Mouse (Mus musculus): ENCODE measurements around the gene 4430402I18Rik. TPM values are rescaled to one million over a fixed set of nuclear protein-coding genes. Genes with fewer than 3 reads are reported as not detected.

4430402I18Rik gene
- polyA plus RNA-seq, 1 experiment: 41.7 TPM

DNA sequence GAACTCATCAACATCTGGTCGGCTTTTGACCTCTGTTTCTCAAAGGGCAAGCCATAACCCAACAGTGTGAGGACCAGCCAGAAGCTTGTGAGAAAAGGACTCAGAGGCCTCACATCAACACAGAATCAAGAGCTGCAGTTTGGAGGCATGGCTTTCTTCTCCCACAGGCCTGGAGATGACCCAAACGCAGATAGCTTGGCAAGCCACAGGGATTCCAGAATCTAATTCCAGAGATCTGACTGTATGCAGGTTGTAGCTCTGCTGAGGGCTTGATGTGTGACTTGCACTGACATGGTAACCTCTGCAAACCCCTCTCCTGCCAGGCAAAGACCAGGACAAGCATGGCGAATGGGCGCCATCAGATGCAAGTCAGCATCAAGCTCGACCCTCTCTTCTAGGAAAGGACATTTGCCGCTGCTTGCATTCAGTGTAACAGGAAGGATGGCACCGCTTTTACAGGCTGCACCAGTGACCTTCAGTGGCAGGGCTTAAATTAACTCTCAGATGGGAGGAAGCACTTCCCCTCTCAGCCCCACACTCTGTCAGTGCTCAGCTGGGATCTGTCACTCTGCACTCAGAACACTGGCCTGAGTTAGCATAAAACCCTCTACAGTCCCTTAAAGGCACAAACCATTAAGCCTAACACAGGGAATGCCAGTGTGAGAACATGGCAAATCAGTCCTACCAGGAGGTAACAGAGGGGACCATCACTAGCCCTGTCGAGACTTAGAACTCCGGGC, 27.3 kb downstream of the 4430402I18Rik start:
- Histone ChIP-seq H3K27ac (replicated peaks; ENCODE audit: low read depth, low read length) (no peak overlapping the region), H3K4me1 (ENCODE audit: control insufficient read depth, insufficient read depth, insufficient read length, low read length) (no peaks in the 10 kb centered on the region), H3K4me3 (ENCODE audit: insufficient read depth, low read depth, low read length) (no peak overlapping the region)

- Histone ChIP-seq H3K4me3 (ENCODE audit: insufficient read depth, low read depth, low read length) (no peak overlapping the region), H3K4me1 (ENCODE audit: control insufficient read depth, insufficient read depth, insufficient read length, low read length) (no peaks in the 10 kb centered on the region), H3K27ac (replicated peaks; ENCODE audit: low read depth, low read length) (no peak overlapping the region)
Measured at GRCm38 (mm10) chr19:28934897-28935296, 32.7 kb downstream of the 4430402I18Rik start.

- no peak overlapping the region for H3K4me3 ChIP-seq (ENCODE audit: insufficient read depth, low read depth, low read length)
- no peaks in the 10 kb centered on the region for H3K4me1 ChIP-seq (ENCODE audit: control insufficient read depth, insufficient read depth, insufficient read length, low read length)
- no peak overlapping the region for H3K27ac ChIP-seq (replicated peaks; ENCODE audit: low read depth, low read length)
Measured at GRCm38 (mm10) chr19:28929034-28929433, 38.6 kb downstream of the 4430402I18Rik start.

DNA sequence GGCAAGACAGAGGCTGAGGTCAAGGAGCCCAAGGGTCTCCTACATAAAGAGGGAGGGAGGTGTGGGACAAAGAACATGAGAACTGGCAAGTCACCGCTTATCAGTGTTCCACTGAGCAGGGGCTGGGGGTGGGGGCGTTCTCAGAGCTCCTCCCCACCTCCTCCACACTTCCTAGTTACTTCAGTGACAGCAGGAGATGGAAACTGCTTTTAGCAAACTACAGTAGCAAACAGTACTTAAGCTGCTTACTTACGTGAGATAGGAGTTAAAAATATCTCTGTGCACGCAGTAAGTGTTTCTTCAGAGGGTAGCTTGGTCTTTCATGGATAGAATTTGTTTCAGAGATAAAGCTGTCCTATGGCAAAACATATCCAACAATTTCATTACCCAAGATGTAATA, 40.2 kb downstream of the 4430402I18Rik start:
- no peaks in the 10 kb centered on the region for H3K4me1 ChIP-seq (ENCODE audit: control insufficient read depth, insufficient read depth, insufficient read length, low read length)
- H3K27ac ChIP-seq (replicated peaks; ENCODE audit: low read depth, low read length): no peak overlapping the region
- H3K4me3 ChIP-seq (ENCODE audit: insufficient read depth, low read depth, low read length): no peak overlapping the region

DNA sequence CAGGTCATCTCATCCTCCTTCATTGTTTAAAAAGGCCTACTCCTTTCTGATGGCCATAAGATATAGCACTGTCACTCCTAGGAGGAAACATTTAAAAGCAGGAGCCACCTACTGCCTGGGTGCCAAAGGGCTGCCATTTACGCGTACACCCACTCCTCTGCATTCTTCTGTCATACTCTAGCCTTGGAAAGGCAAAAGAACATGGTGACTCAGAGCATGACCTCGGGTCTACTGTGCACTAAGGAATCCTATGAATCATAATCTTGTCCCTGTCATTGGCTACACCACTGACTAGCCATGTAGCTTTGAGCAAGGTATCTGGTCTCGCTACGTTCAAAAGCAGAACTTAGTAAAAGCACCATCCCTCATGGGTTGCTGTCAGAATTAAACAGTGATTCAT, 41.2 kb downstream of the 4430402I18Rik start:
- Histone ChIP-seq H3K4me1 (ENCODE audit: control insufficient read depth, insufficient read depth, insufficient read length, low read length) (no peaks in the 10 kb centered on the region), H3K27ac (replicated peaks; ENCODE audit: low read depth, low read length) (no peak overlapping the region), H3K4me3 (ENCODE audit: insufficient read depth, low read depth, low read length) (no peak overlapping the region)

DNA sequence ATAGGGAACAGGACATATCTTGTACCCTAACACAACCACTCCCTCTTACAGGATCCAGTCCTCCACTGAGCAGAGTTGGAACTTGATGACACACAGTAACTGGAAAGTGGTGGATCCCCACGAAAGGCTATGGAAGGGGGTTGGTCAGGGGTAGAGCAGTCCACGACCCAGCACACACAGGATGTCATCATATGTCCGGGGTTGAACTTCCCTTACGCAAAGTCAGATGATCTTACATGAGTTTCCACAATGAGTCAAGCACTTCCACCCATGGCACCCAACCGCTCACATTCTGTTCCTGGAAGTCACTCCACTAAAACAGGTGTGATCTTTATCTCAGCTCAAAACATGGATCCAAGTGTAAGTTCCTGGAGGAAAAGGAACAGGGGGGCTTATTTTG, 49.8 kb downstream of the 4430402I18Rik start:
- no peak overlapping the region for H3K4me3 ChIP-seq (ENCODE audit: insufficient read depth, low read depth, low read length)
- peak overlapping the region; percentile 95 for H3K27ac ChIP-seq (replicated peaks; ENCODE audit: low read depth, low read length)
- peaks cover 16% of the 10 kb centered on the region for H3K4me1 ChIP-seq (ENCODE audit: control insufficient read depth, insufficient read depth, insufficient read length, low read length)

DNA sequence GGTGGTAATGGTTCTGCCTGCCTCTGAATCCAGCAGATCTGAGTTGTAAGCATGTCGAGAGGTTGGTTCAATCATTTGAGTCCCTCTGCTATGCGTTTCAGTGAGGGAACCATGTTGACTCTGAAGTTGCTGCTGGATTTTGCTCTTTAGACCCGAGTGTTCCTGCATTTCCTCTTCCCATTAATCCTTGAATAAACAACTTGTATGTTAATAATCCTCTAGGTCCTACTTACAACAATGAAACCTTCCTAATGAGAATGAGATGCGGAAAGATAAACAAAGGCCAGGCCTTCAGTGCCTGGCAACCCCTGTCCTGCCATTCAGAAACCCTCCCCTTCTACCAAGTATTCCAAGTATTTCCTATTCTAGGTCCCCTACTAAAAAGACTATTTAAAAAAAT, 51.1 kb downstream of the 4430402I18Rik start:
- Histone ChIP-seq H3K27ac (replicated peaks; ENCODE audit: low read depth, low read length) (peak overlapping the region; percentile 94), H3K4me1 (ENCODE audit: control insufficient read depth, insufficient read depth, insufficient read length, low read length) (peaks cover 16% of the 10 kb centered on the region), H3K4me3 (ENCODE audit: insufficient read depth, low read depth, low read length) (no peak overlapping the region)

DNA sequence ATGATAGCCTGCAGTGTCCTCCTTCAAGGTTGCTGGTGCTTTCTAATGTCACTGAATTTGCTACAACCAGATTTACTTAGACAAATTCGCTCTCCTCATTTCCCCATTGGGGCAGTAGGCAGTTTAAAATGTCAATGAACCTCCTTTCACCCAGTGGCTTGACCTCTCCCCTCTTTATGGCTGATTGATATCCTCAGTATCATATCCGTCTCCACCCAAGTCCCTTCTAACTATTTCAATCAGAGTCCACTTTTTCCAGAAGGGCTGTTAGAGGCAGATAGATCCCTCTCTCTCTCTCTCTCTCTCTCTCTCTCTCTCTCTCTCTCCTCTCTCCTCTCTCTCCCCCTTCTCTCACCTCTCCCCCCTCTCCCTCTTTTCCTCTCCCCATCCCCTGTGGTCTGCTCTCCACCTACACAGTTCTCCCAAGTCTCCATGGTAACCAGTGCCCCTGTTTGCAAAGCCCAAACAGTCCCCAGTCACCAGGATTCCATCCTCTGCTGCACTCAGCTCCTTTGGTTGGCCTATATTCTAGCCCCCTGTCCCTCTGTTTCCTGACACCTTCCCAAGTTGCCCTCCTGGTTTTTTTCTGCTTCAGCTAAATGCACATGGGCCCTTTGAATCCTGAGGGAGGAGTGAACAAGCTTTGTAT, 51.9 kb downstream of the 4430402I18Rik start:
- peak overlapping the region; percentile 93 for H3K27ac ChIP-seq (replicated peaks; ENCODE audit: low read depth, low read length)
- peaks cover 16% of the 10 kb centered on the region for H3K4me1 ChIP-seq (ENCODE audit: control insufficient read depth, insufficient read depth, insufficient read length, low read length)
- no peak overlapping the region for H3K4me3 ChIP-seq (ENCODE audit: insufficient read depth, low read depth, low read length)

DNA sequence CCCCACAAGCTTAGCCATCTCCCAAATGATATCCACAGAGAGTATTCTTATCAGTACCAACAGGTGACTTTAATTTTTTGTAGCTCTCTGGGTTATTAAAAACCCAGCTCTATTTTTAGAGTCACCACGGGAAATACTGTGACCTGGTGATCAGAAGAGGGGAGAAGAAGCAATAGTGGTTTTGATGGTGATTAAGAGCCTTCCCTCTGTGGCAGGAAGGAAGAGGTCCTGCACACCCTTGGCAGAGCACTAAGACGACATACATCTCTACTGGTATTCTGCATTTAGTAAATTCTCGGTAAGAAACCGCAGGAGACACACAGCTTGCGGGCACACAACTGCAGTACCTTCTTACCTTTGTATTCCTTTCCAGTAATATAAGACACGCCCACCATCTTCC, 53.0 kb downstream of the 4430402I18Rik start:
- Histone ChIP-seq H3K4me1 (ENCODE audit: control insufficient read depth, insufficient read depth, insufficient read length, low read length) (peaks cover 16% of the 10 kb centered on the region), H3K27ac (replicated peaks; ENCODE audit: low read depth, low read length) (0 out of 2 replicates have a peak overlapping the region, but pooled peaks have one; percentile 93), H3K4me3 (ENCODE audit: insufficient read depth, low read depth, low read length) (no peak overlapping the region)

DNA sequence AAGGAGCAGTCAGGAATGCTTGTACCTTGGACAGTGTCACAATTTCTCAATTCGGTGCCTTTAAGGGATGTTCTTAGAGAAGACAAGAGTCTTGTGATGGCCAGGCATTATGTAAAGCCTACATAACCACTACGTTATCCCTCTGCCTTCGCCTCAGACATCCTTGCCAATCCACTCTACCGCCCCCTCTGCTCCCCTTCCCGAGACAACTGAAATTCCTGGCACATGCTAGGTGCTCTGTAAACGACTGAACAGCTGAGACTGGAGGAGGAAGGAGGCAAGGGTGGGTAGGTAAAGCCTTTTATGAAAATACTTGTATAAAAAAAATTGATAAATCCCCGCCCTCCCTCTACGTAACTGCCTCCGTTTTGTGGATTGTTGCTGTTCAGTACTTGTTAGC, 58.9 kb downstream of the 4430402I18Rik start:
- Histone ChIP-seq H3K4me3 (ENCODE audit: insufficient read depth, low read depth, low read length) (no peak overlapping the region), H3K27ac (replicated peaks; ENCODE audit: low read depth, low read length) (no peak overlapping the region), H3K4me1 (ENCODE audit: control insufficient read depth, insufficient read depth, insufficient read length, low read length) (no peaks in the 10 kb centered on the region)

GRCm38 (mm10) chr19:28908186-28908585, 59.4 kb downstream of the 4430402I18Rik start:
- Histone ChIP-seq H3K4me1 (ENCODE audit: control insufficient read depth, insufficient read depth, insufficient read length, low read length) (no peaks in the 10 kb centered on the region), H3K27ac (replicated peaks; ENCODE audit: low read depth, low read length) (no peak overlapping the region), H3K4me3 (ENCODE audit: insufficient read depth, low read depth, low read length) (no peak overlapping the region)

- H3K4me1 ChIP-seq (ENCODE audit: control insufficient read depth, insufficient read depth, insufficient read length, low read length): no peaks in the 10 kb centered on the region
- H3K4me3 ChIP-seq (ENCODE audit: insufficient read depth, low read depth, low read length): no peak overlapping the region
- H3K27ac ChIP-seq (replicated peaks; ENCODE audit: low read depth, low read length): no peak overlapping the region
Measured at GRCm38 (mm10) chr19:28903536-28904119, 64.0 kb downstream of the 4430402I18Rik start.

GRCm38 (mm10) chr19:28902806-28903205, 64.8 kb downstream of the 4430402I18Rik start:
- Histone ChIP-seq H3K4me1 (ENCODE audit: control insufficient read depth, insufficient read depth, insufficient read length, low read length) (no peaks in the 10 kb centered on the region), H3K4me3 (ENCODE audit: insufficient read depth, low read depth, low read length) (no peak overlapping the region), H3K27ac (replicated peaks; ENCODE audit: low read depth, low read length) (no peak overlapping the region)

DNA sequence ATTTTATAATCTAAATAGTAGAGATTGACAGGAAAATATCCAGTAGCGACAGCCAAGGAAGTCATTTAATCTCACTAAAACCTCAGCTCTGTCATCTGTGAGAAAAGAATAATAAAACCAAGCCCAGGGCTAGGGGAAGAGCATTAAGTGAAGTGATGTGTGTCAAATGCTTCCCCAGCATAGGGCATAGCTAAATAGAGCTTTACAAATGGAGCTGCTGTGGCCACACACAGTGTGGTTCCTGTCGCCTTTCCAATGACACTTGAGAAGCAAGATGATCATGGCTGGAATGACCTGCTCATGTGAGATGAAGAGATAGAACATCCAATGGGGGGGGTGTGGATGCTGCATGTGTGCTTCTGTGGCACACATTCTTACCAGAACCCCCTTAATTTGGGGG, 65.5 kb downstream of the 4430402I18Rik start:
- no peak overlapping the region for H3K27ac ChIP-seq (replicated peaks; ENCODE audit: low read depth, low read length)
- H3K4me3 ChIP-seq (ENCODE audit: insufficient read depth, low read depth, low read length): no peak overlapping the region
- no peaks in the 10 kb centered on the region for H3K4me1 ChIP-seq (ENCODE audit: control insufficient read depth, insufficient read depth, insufficient read length, low read length)

- no peak overlapping the region for H3K4me3 ChIP-seq (ENCODE audit: insufficient read depth, low read depth, low read length)
- H3K4me1 ChIP-seq (ENCODE audit: control insufficient read depth, insufficient read depth, insufficient read length, low read length): no peaks in the 10 kb centered on the region
- H3K27ac ChIP-seq (replicated peaks; ENCODE audit: low read depth, low read length): no peak overlapping the region
Measured at GRCm38 (mm10) chr19:28900771-28901170, 66.8 kb downstream of the 4430402I18Rik start.

- no peaks in the 10 kb centered on the region for H3K4me1 ChIP-seq (ENCODE audit: control insufficient read depth, insufficient read depth, insufficient read length, low read length)
- no peak overlapping the region for H3K4me3 ChIP-seq (ENCODE audit: insufficient read depth, low read depth, low read length)
- no peak overlapping the region for H3K27ac ChIP-seq (replicated peaks; ENCODE audit: low read depth, low read length)
Measured at GRCm38 (mm10) chr19:28897497-28897896, 70.1 kb downstream of the 4430402I18Rik start.

Measured in brown adipose tissue, adult 24 weeks (tissue).